Mouse (Mus musculus): Measurements from ENCODE around the gene Zfp597. TPM values are rescaled to one million over a fixed set of nuclear protein-coding genes. Genes with fewer than 3 reads are reported as not detected.
"Not testable (repeated sequence)": the region's sequence is repeated elsewhere in the genome, so short reads cannot be mapped to it uniquely, and the experiment has no call there.

The Zfp597 gene
- polyA plus RNA-seq, 1 experiment from 2014 or later: 6.6 TPM

DNA sequence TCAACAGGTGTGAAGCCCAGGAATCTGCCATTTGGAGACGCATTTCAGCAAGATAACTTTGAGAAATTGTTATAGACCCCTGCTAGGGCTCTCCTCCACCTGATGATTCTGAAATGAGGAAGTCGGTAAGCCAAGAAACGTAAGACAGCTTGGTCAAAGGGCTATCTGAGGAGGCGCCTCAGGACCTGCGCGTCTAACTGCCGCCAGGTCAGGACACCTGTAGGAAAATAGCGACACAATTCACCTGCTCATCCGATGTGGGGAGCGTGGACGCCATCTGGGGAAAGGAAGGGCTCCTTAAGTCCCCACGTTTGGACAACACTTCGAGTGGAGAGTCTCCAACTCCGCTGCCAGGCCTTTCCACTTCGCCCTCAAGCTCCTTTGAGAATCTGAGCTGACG, 12.5 kb downstream of the Zfp597 start:
- ATAC-seq (peak; percentile 3), DNase-seq (ENCODE audit: low read depth, low spot score) (no peak)
- ChIA-PET POLR2A (interaction anchor here (1.8 kb wide), 1 partner anchor 128 kb away, joined by 4 read pairs; the partner anchor contains the start of gene Zfp263), CTCF (interaction anchor here (1.0 to 3.1 kb wide), 5 partner anchors 10 to 123 kb away, joined by 3 to 12 read pairs (median 4); partner anchors contain the start of gene Zfp174)
- TF ChIP-seq CTCF (IDR thresholded peaks at IDR 0.05): no peak
- no peaks in the 10 kb centered on the region for H3K27me3 ChIP-seq
- in situ Hi-C loops (cut with MboI; ENCODE audit: low pct_unique_long_range_greater_than_20kb): loop anchor here (10.0 kb wide), 1 partner anchor 127 kb away; the partner anchor contains the start of gene Zfp263

DNA sequence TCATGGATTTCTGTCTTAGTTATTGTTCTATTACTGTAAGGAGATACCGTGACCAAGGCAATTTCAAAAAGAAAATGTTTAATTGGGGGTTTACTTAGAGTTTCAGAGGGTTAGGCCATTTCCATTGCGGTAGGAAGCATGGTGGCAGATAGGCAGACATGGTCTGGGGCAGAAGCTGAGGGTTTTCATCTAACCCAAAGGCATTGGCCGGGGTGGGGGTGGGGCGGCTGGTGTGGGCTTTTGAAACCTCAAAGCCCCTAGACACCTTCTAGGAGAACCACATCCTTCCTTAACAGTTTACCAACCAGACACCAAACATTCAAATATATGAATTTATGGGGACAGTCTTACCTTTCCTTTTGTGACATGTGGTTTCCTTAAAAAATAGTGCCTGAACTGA, 25.1 kb downstream of the Zfp597 start:
- no peak for TF ChIP-seq CTCF (IDR thresholded peaks at IDR 0.05)
- no peaks in the 10 kb centered on the region for H3K27me3 ChIP-seq
- in situ Hi-C loops (cut with MboI; ENCODE audit: low pct_unique_long_range_greater_than_20kb): no loop called here
- DNase-seq (ENCODE audit: low read depth, low spot score): no peak
- POLR2A ChIA-PET: no interaction called here
- ATAC-seq: no peak
- CTCF ChIA-PET: no interaction called here

DNA sequence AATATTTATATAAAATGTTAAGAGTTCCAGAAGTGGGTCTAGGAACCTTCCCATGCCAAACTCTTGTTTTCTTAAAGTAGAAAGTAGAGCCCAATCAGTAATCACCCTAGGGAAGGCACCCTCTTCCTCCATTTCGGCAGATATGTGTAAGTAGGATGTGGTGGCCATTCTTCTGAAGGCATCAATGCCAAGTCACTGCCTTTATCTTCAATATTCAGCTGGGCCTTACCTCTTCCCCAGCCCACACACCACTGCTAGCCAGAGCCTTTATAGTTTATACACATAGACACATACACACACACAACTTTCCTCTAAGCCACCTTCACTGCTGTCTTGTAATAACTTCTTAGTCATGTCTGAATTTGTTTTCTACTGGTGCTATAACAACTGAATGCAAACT, 28.6 kb downstream of the Zfp597 start:
- CTCF ChIA-PET: no interaction called here
- POLR2A ChIA-PET: no interaction called here
- no peak for DNase-seq (ENCODE audit: low read depth, low spot score)
- H3K27me3 ChIP-seq: no peaks in the 10 kb centered on the region
- no peak for TF ChIP-seq CTCF (IDR thresholded peaks at IDR 0.05)
- no peak for ATAC-seq
- in situ Hi-C loops (cut with MboI; ENCODE audit: low pct_unique_long_range_greater_than_20kb): no loop called here

DNA sequence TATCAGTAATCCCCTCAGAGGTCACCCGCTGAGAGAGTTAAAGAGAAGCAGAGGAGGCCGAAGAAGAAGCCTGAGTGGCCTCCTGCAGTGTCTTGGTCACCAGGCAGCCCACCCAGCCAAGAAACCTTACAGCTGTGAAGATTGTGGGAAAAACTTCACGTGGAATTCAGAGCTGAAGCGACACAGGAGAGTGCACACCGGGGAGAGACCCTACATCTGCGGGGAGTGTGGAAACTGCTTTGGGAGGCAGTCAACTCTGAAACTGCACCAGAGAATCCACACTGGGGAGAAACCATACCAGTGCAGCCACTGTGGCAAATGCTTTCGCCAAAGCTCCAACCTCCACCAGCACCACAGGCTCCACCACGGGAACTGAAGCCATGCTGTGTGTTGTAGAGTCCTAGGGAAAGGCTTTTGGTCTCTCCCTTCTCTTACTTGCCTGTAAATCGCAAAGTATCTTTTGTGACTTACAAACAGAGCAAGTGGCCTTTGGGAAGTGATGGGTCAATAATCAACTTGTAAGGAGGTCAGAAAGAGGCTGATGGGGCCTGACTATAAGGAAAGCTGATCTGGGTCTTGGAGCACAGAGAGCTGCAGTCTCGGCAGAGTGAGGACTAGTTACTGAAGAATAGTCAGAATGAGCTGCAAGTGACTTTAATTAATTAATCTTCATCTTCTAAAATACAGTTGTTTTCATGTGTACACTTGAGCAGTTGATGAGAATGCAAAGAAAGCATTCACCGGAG, 29.8 kb downstream of the Zfp597 start:
- ATAC-seq (no peak), DNase-seq (ENCODE audit: low read depth, low spot score) (no peak)
- in situ Hi-C loops (cut with MboI; ENCODE audit: low pct_unique_long_range_greater_than_20kb): no loop called here
- ChIA-PET CTCF (no interaction called here), POLR2A (no interaction called here)
- H3K27me3 ChIP-seq: no peaks in the 10 kb centered on the region
- no peak for TF ChIP-seq CTCF (IDR thresholded peaks at IDR 0.05)

DNA sequence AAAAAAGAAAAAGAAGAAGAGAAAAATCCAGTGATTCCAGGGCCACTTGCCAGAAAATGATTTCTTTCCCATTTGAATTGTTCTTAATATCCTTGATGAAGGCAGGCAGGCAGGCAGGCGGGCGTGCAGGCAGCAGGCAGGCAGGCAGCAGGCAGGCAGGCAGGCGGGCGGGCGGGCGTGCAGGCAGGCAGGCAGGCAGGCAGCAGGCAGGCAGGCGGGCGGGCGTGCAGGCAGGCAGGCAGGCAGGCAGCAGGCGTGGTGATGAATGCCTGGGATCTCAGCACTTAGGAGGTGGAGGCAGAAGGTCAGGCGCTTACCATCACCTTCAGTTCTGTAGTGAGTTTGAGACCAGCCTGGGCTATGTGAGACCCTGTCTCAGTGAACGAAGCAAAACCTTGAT, 31.8 kb downstream of the Zfp597 start:
- no peak for ATAC-seq
- ChIA-PET CTCF (interaction anchor here (1.8 kb wide), 1 partner anchor 10 kb away, joined by 5 read pairs; no protein-coding TSS in a partner anchor), POLR2A (no interaction called here)
- no peaks in the 10 kb centered on the region for H3K27me3 ChIP-seq
- no peak for TF ChIP-seq CTCF (IDR thresholded peaks at IDR 0.05)
- in situ Hi-C loops (cut with MboI; ENCODE audit: low pct_unique_long_range_greater_than_20kb): no loop called here
- DNase-seq (ENCODE audit: low read depth, low spot score): no peak

DNA sequence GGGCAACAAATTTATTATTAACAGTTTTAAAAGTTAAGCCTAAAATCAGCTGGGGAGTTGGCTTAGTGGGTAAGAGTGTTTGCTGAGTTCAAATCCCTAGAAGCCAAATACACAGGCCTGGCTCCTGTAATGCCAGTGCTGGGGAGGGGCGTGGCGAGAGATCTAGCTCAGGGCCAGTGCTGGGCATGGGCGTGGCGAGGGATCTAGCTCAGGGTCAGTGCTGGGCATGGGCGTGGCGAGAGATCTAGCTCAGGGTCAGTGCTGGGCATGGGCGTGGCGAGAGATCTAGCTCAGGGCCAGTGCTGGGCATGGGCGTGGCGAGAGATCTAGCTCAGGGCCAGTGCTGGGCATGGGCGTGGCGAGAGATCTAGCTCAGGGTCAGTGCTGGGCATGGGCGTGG, 33.1 kb downstream of the Zfp597 start:
- in situ Hi-C loops (cut with MboI; ENCODE audit: low pct_unique_long_range_greater_than_20kb); POLR2A ChIA-PET; H3K27me3 ChIP-seq; ATAC-seq; DNase-seq (ENCODE audit: low read depth, low spot score): not testable (repeated sequence)
- CTCF ChIA-PET: interaction anchor here (1.8 kb wide), 1 partner anchor 11 kb away, joined by 5 read pairs; no protein-coding TSS in a partner anchor

DNA sequence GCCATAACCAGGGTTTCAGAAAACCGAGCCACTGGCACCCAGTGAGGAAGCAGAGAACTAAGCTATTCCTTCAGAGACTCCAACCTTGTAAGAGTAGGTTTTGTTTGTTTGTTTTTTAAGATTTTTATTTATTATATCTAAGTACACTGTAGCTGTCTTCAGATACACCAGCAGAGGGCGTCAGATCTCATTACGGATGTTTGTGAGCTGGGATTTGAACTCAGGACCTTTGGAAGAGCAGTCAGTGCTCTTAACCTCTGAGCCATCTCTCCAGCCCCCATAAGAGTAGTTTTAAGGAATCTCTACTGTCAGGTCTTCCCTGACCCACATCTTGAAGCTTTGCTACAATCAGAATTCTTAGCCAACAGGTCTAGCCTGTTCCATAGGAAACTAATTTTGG, 35.9 kb downstream of the Zfp597 start:
- POLR2A ChIA-PET: interaction anchor here (0.9 kb wide), 1 partner anchor 104 kb away, joined by 3 read pairs; no protein-coding TSS in a partner anchor
- in situ Hi-C loops (cut with MboI; ENCODE audit: low pct_unique_long_range_greater_than_20kb): loop anchor here (5.0 kb wide), 1 partner anchor 106 kb away; the partner anchor contains the start of gene Zfp263
- no peaks in the 10 kb centered on the region for H3K27me3 ChIP-seq
- TF ChIP-seq CTCF (IDR thresholded peaks at IDR 0.05): peak; percentile 40
- DNase-seq (ENCODE audit: low read depth, low spot score) (no peak), ATAC-seq (no peak)
- CTCF ChIA-PET: interaction anchor here (1.3 to 3.2 kb wide), 5 partner anchors 9 to 104 kb away, joined by 3 to 12 read pairs (median 4); partner anchors contain the start of gene Naa60

DNA sequence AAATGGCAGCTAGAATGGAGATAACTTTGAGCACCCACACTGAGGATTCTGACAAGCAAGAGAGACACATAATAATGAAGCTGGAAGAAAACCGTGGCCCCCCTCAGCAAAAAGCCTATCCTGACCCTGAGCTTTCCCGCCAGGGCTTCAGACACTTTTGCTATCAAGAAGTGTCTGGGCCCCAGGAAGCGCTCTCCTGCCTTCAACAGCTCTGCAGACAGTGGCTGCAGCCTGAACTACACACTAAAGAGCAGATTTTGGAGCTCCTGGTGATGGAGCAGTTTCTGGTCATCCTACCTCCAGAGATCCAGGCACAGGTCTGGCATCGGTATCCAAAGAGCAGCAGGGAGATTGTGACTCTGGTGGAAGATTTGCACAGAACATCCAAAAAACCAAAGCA, 36.5 kb downstream of the Zfp597 start:
- TF ChIP-seq CTCF (IDR thresholded peaks at IDR 0.05): no peak
- ChIA-PET CTCF (interaction anchor here (1.3 to 3.2 kb wide), 4 partner anchors 10 to 103 kb away, joined by 3 to 12 read pairs (median 4); partner anchors contain the start of gene Naa60), POLR2A (interaction anchor here (0.9 kb wide), 1 partner anchor 103 kb away, joined by 3 read pairs; no protein-coding TSS in a partner anchor)
- ATAC-seq: no peak
- no peaks in the 10 kb centered on the region for H3K27me3 ChIP-seq
- in situ Hi-C loops (cut with MboI; ENCODE audit: low pct_unique_long_range_greater_than_20kb): loop anchor here (5.0 kb wide), 1 partner anchor 106 kb away; the partner anchor contains the start of gene Zfp263
- no peak for DNase-seq (ENCODE audit: low read depth, low spot score)

DNA sequence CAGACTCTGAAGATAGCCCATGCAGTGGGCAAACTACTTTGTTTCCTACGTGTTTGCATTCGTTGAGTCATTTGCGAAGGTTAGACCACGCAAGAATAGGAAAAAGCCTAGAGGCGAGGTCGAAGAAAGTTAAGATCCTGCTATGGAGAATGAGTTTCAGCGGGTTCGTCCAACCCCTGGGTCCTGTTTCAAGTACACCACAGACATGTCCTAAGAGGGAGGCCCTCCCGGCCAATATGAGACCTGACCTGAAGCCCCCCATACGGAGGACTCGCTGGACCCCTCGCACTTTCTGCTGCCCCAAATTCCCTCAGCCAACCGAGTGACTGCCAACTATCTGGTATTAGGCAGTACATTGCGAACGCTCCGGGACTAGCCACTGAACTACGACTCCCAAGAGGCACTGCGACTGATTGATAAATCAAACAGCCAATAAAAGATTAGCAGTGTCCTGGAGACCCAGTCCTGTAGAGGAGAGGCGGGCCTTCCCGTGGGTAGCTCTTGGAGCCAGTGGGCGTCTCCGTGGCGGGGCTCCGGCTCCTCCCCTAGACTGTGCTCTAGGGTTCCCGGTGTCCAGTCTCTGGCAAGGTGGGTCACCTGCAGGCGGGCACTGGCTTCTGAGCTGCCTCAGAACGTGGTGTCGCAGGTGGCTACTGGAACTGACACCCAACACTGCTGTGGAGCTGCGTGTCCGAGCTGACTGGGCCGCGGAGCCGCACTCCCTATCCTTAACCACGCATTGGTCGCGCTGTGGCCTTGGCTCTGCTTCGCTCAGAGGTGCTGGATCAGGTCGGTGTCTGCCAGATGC, 37.4 kb downstream of the Zfp597 start, which contains the start of gene Zfp174:
Gene Zfp174 (plus strand): TSS at position 558 of the 808 bp plus-strand sequence.
- CTCF ChIA-PET: interaction anchor here (1.6 to 3.2 kb wide), 2 partner anchors 10 to 26 kb away, joined by 4 to 12 read pairs; partner anchors contain the start of gene Naa60
- ATAC-seq (peak; percentile 99), DNase-seq (ENCODE audit: low read depth, low spot score) (peak; percentile 77)
- in situ Hi-C loops (cut with MboI; ENCODE audit: low pct_unique_long_range_greater_than_20kb): loop anchor here (5.0 kb wide), 1 partner anchor 105 kb away; the partner anchor contains the start of gene Zfp263
- no peak for TF ChIP-seq CTCF (IDR thresholded peaks at IDR 0.05)
- POLR2A ChIA-PET: no interaction called here
- no peaks in the 10 kb centered on the region for H3K27me3 ChIP-seq

DNA sequence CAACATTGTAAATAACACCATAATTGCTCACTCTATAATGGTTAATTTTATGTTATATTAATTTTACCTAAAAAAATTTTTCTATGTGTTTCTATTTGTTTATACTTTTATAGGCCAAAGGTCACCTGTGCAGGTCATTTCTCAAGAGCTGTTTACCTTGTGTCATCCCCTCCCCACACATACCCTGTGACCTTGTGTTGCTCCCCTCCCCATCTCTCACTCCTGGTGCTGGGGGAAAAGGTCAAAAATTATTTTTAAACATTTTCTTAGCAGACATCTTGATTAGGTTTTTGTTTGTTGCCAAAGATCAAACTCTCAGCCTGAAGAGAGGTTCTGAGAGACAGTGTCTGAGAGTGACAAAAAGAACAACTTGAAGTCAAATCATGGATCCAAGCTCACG, 40.6 kb downstream of the Zfp597 start:
- POLR2A ChIA-PET: no interaction called here
- H3K27me3 ChIP-seq: no peaks in the 10 kb centered on the region
- in situ Hi-C loops (cut with MboI; ENCODE audit: low pct_unique_long_range_greater_than_20kb): no loop called here
- DNase-seq (ENCODE audit: low read depth, low spot score) (no peak), ATAC-seq (no peak)
- CTCF ChIA-PET: no interaction called here
- no peak for TF ChIP-seq CTCF (IDR thresholded peaks at IDR 0.05)

Measured in Patski (cell line).